Mouse (Mus musculus): ENCODE measurements around the gene Rbm6. TPM values are rescaled to one million over a fixed set of nuclear protein-coding genes. Genes with fewer than 3 reads are reported as not detected.
A peak's percentile ranks its signal among the peaks of the same experiment; 100 is the strongest.

Rbm6 gene
- polyA plus RNA-seq, 2 experiments from 2014 or later: 76.4 to 81.0 TPM

GRCm38 (mm10) chr9:107872350-107873098 lies 513 bp downstream of the Rbm6 start:
- ATAC-seq: peak; percentile 96

GRCm38 (mm10) chr9:107866081-107866480 lies 7.0 kb downstream of the Rbm6 start:
- ATAC-seq: no peak

GRCm38 (mm10) chr9:107864493-107864892 lies 8.5 kb downstream of the Rbm6 start:
- ATAC-seq: no peak

GRCm38 (mm10) chr9:107858343-107858742 lies 14.7 kb downstream of the Rbm6 start:
- no peak for ATAC-seq

GRCm38 (mm10) chr9:107848922-107849321 lies 24.1 kb downstream of the Rbm6 start:
- no peak for ATAC-seq

- no peak for ATAC-seq
Observed at GRCm38 (mm10) chr9:107842709-107843108, 30.3 kb downstream of the Rbm6 start.

GRCm38 (mm10) chr9:107838869-107839268 lies 34.2 kb downstream of the Rbm6 start:
- no peak for ATAC-seq

- no peak for ATAC-seq
Observed at GRCm38 (mm10) chr9:107833826-107834225, 39.2 kb downstream of the Rbm6 start.

GRCm38 (mm10) chr9:107831765-107832164 lies 41.3 kb downstream of the Rbm6 start:
- ATAC-seq: no peak

- no peak for ATAC-seq
Observed at GRCm38 (mm10) chr9:107812132-107812531, 60.9 kb downstream of the Rbm6 start.

GRCm38 (mm10) chr9:107810985-107811384 lies 62.1 kb downstream of the Rbm6 start:
- no peak for ATAC-seq

- ATAC-seq: no peak
Observed at GRCm38 (mm10) chr9:107791714-107792113, 81.3 kb downstream of the Rbm6 start.

- ATAC-seq: no peak
Observed at GRCm38 (mm10) chr9:107782536-107783203, 90.4 kb downstream of the Rbm6 start.

GRCm38 (mm10) chr9:107776809-107777208 lies 96.2 kb downstream of the Rbm6 start:
- no peak for ATAC-seq

GRCm38 (mm10) chr9:107774411-107774810 lies 98.6 kb downstream of the Rbm6 start:
- ATAC-seq: no peak

GRCm38 (mm10) chr9:107771782-107772181 lies 101.3 kb downstream of the Rbm6 start:
- no peak for ATAC-seq

GRCm38 (mm10) chr9:107770374-107771290 lies 102.4 kb downstream of the Rbm6 start, which contains the start of gene Rbm5:
Gene Rbm5 (minus strand): TSS chr9:107770996.
- ATAC-seq: peak; percentile 100

- no peak for ATAC-seq
Observed at GRCm38 (mm10) chr9:107770037-107770373, 103.0 kb downstream of the Rbm6 start.

GRCm38 (mm10) chr9:107769445-107770000 lies 103.5 kb downstream of the Rbm6 start:
- ATAC-seq: no peak

GRCm38 (mm10) chr9:107768851-107769250 lies 104.2 kb downstream of the Rbm6 start:
- no peak for ATAC-seq

GRCm38 (mm10) chr9:107759593-107759992 lies 113.4 kb downstream of the Rbm6 start:
- no peak for ATAC-seq

- no peak for ATAC-seq
Observed at GRCm38 (mm10) chr9:107750378-107750777, 122.7 kb downstream of the Rbm6 start.

- no peak for ATAC-seq
Observed at GRCm38 (mm10) chr9:107748063-107748462, 125.0 kb downstream of the Rbm6 start.
